Mouse (Mus musculus) liver, adult 2 months (tissue): Measurements from ENCODE around the gene Rrp12.

ENCODE experiments used
- CTCF ChIP-seq: fragments of 200-500 bp; IDR thresholded peaks from 2 replicates; pipeline ENCODE4 v1.5.1; 2011; ENCODE audit warnings: low read depth, low read length, control low read depth
- POLR2A ChIP-seq: fragments of 200-500 bp; IDR thresholded peaks from 2 replicates; pipeline ENCODE4 v1.6.1; 2011; ENCODE audit warnings: low read length, control low read depth; ENCODE audit not compliant: insufficient read depth; ENCODE audit errors: extremely low read depth

DNA sequence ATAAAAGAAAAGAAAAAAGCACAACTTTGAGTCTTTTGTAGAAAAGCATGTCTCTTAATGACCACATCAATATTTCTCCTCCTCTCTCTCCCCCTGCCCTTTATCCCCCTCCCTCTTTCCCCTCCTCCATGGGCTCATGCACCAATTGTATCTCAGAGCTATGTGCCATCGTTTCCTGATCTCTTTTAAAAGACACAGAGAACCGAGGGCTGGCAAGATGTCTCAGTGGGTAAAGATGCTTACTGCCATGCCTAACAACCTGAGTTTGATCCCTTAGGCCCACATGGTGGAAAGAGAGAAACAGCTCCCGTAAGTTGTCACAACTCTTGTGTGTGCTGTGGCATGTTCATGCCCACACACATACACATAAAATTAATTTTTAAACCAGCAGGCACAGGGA, 59.3 kb downstream of the Rrp12 start:
- no peak for TF ChIP-seq CTCF
- TF ChIP-seq POLR2A: no peak
